Mouse (Mus musculus) megakaryocyte, adult 5-6 weeks (primary cell): ENCODE results near the gene AW011738. TPM values are rescaled to one million over a fixed set of nuclear protein-coding genes. Genes with fewer than 3 reads are reported as not detected.

Source experiments
- ATAC-seq: 2 replicates; pipeline ENCODE4 v1.8.0; 2016; ENCODE audit warnings: mild to moderate bottlenecking, inconsistent platforms; ENCODE audit not compliant: poor library complexity, severe bottlenecking
- total RNA-seq, 2 experiments: library from RNA; stranded (forward) in 1 of 2; stranded (reverse) in 1 of 2; fragments of 153-499, 151-499 nt in 1 of 2; fragments of 221-1000, 200-1000 nt in 1 of 2; gene quantifications; 2 replicates each; pipeline versions ENCODE4 v1.2.3 to v1.2.4; 2015 to 2017

Gene AW011738
- total RNA-seq, 2 experiments from 2014 or later: 0.42 to 0.66 TPM

DNA sequence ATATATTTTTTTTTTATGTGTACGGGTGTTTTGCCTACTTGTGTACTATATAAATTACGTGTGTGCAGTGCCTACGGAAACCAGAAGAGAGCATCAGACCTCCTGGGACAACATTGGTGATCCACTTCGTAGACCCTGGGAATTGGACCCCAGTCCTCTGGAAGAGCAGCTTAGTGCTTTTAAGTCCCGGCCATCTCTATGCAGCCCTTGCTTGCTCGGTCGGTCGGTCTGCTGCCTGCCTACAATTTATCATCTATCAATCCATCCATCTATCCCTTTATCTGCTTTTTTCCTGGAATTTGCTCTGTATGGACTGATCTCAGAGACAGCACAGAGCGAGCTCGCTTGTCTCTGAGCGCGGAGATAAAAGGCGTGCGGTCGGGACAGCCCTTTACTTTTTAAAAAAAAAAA, 32.3 kb downstream of the AW011738 start:
- peak; percentile 2 for ATAC-seq

DNA sequence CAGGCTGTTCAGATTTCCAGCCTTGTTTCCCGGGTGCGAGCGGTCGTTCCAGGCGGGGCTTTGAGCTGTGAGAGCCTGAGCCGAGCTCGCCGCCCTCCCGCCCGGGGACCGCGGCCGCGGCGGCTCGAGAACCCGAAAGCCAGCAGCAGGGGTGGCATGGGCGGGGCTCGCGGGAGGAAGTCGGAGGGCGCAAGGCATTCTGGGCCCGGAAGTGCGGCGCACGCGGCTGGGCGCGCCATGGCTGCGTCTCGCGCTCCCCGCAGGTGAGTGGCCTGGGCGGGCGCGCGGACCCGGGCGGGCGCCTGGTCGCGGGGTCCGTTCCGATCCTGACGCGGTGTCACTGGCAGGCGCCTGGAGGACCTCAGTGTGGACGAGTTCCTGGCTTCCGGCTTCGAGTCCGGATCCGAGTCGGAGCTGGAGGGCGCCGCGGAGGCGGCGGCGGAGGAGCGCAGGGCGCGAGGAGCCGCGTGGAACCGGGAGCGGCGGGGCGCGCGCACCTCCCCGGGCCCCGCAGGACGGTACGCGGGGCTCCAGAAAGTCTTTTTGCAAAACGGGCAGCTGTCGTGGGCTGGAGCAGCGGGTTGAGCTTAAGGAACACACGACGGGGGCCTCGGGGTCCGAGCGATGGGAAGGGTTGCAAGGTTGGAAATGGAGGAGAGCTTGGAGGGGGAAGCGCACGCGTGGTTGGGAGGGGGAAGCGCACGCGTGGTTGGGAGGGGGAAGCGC, 32.9 kb downstream of the AW011738 start, which contains the start of gene Noc2l:
Gene Noc2l, plus strand, starts transcription at position 203 of the 726 bp plus-strand sequence.
- ATAC-seq: peak; percentile 84

DNA sequence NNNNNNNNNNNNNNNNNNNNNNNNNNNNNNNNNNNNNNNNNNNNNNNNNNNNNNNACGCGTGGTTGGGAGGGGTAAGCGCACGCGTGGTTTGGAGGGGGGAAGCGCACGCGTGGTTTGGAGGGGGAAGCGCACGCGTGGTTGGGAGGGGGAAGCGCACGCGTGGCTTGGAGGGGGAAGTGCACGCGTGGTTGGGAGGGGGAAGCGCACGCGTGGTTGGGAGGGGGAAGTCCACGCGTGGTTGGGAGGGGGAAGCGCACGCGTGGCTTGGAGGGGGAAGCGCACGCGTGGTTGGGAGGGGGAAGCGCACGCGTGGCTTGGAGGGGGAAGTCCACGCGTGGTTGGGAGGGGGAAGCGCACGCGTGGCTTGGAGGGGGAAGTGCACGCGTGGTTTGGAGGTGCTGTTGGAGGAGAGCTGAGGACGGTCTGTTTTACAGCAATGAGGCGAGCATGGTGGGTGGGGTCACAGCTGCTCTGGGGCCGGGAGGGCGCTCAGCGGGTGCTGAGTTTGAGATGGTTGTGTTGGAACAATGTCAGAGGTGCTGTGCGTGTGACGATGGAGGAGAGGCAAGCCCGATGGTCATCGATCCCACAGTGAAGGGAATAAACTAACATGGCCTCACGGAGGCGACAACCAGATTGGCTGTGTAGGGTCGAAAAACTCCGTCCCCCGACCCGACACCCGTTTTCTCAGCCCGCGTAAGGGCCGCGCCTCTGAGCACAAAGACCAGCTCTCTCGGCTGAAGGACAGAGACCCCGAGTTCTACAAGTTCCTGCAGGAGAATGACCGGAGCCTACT, 33.7 kb downstream of the AW011738 start:
- peak; percentile 16; the same call in 1 of the 2 replicates for ATAC-seq

DNA sequence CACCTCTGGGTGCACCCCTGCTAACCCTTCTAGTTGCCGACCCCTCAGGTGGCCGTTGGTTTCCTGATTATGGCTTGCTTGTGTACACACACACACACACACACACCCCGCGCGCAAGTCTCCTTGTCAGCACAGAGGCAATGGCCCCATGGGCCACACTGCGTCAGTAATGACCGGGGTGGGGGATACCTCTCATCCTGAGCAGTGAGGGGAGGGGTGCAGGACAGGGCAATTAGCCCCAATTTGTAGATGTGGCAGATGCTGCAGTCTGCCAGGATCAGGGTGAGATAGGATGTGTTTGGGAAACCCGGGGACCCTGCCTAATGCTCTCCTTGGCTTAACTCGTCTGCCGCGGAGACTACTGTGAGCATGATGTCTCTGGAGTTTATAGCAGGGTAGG, 46.5 kb downstream of the AW011738 start:
- no peak for ATAC-seq

DNA sequence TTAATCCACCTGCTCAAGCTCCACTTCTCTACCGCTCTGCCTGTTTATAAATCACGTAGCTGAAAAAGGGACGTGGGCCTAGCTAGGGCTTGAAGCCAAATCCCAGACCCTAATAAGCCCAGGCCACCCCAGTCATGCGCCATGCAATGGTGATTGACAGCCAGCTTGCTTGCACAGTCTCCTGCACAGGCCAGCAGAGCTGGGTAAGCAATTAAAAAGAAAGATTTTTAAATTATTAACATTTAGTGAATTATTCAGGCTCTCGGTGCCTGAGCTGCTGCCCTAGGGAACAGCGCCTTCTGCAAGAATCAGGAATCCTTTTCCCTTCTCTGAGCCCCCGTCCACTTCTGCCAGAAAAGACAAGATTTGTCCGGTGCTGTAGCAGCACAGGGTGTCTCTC, 48.0 kb downstream of the AW011738 start:
- no peak for ATAC-seq

DNA sequence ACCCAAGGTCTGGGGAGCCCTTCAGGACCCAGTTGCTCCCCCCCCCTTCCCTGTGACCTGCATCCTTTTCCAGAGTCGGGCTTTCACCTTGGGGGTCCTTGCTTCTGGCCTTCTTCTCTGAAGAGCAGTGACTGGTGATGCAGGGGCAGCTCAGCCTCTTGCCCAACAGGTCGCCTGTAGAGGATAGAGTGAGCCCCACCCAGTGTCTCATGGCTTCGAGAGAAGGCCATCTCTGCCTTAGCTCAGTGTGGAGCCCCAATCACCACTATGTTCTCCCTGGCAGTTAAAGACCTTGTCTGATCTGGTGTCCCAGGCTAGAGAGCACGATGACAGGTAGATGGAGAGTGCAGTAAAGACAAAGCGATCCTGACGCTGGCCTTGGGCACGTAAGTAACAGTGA, 49.0 kb downstream of the AW011738 start:
- ATAC-seq: no peak

DNA sequence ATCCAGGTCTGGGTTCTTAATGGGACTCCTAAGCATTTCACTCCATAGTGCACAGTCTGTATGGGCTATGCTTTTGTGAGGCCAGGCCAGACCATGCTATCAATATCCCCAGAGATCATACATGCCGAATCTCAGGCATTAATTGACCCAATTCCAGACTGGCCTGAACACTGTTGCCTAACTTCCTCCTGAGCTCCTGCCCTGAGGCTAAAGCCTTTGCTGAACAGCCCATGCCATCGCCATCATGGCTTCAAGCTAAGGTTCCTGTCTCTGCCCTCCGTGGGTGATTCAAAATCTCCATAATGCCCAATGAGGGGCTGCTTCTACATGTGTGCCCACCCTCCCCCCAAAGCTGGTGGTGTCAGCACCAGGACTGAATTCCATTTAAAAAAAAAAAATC, 49.5 kb downstream of the AW011738 start:
- peak; percentile 34 for ATAC-seq

DNA sequence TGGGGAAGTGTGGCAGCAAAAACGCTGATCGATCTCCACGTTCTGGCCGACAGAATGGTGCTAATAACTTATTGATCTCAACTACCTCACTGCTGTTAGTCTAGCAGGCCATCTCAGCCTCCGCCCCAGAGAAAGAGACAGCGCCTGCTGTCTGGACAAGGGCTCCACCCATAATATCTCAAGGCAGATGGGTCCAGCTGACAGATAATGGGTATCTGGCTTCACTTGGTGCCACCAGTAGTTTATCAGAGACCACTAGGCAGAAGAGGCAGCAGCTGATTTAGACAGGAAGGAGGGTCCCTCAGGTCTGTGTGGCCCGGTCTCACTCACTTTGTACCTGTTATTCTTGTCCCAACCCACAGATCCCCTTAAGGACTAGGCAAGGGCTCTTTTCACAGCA, 49.9 kb downstream of the AW011738 start:
- peak; percentile 23; the same call in 1 of the 2 replicates for ATAC-seq

DNA sequence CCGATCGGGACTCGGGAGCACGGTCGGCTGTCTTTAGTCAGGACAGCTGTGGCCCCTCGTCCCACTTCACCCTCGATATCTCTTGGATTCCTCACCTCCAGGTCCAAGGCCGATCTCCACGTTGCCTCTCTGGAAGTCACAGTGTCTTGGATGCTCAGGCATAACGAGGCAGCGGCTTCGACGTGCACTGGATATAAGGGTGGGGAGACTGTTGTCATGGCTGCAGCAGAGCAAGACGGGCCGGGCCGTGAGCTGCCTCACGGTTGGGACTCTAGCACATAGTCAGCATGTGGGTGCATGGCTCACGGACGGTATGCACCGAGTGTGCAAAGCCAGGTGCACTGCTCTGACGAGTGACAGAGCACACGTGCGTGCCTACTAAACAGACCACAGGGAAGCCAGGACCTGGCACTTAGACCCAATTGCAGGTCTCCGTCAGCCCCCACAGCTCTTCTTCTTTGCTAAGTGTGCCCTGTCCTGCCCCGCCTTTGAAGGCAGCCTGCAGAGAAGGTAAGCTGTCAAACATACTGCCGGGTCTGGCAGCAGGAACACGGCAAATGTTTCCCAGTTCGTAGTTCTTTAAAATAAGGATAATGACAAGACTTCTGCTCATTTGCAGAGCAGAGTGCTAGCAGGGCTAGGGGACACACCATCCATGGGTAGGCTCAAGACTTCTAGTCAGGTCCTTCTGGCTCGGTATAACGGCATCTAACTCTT, 51.4 kb downstream of the AW011738 start:
- peak; percentile 33 for ATAC-seq

Other genes with a start within 250 kb of the AW011738 start
- gene C1qtnf12, start 241.0 kb upstream of the AW011738 start, total RNA-seq (2015): 30.3 and 40.1 TPM in 2 replicates
- gene C1qtnf12, start 241.0 kb upstream of the AW011738 start, total RNA-seq (2017): 9.4 and 14.6 TPM in 2 replicates
- gene B3galt6, start 210.7 kb upstream of the AW011738 start, total RNA-seq (2015): 3.5 and 3.6 TPM in 2 replicates
- gene B3galt6, start 210.7 kb upstream of the AW011738 start, total RNA-seq (2017): 3.5 and 4.0 TPM in 2 replicates
- 43.6 and 57.5 TPM in 2 replicates for gene Sdf4, start 210.4 kb upstream of the AW011738 start, total RNA-seq (2015)
- gene Sdf4, start 210.4 kb upstream of the AW011738 start, total RNA-seq (2017): 216 and 221 TPM in 2 replicates
- gene Tnfrsf4, start 189.5 kb upstream of the AW011738 start, total RNA-seq (2015): 1.5 and 2.1 TPM in 2 replicates
- 1.2 and 2.8 TPM in 2 replicates for gene Tnfrsf4, start 189.5 kb upstream of the AW011738 start, total RNA-seq (2017)
- gene Tnfrsf18, start 177.1 kb upstream of the AW011738 start, total RNA-seq (2015): 2.7 and 10.3 TPM in 2 replicates
- gene Tnfrsf18, start 177.1 kb upstream of the AW011738 start, total RNA-seq (2017): 6.0 and 7.2 TPM in 2 replicates
- not detected in 2 replicates for gene Ttll10, start 143.9 kb upstream of the AW011738 start, total RNA-seq (2015)
- not detected in 2 replicates for gene Ttll10, start 143.9 kb upstream of the AW011738 start, total RNA-seq (2017)
- gene 9430015G10Rik, start 93.3 kb upstream of the AW011738 start, total RNA-seq (2015): 11.7 and 15.7 TPM in 2 replicates
- 20.1 and 27.5 TPM in 2 replicates for gene 9430015G10Rik, start 93.3 kb upstream of the AW011738 start, total RNA-seq (2017)
- 0.09 and 0.60 TPM in 2 replicates for gene Rnf223, start 72.8 kb upstream of the AW011738 start, total RNA-seq (2015)
- 0.08 and 0.11 TPM in 2 replicates for gene Rnf223, start 72.8 kb upstream of the AW011738 start, total RNA-seq (2017)
- 2.9 and 4.2 TPM in 2 replicates for gene Agrn, start 5.8 kb upstream of the AW011738 start, total RNA-seq (2015)
- gene Agrn, start 5.8 kb upstream of the AW011738 start, total RNA-seq (2017): 1.8 and 2.9 TPM in 2 replicates
- gene Isg15, start 2.5 kb upstream of the AW011738 start, total RNA-seq (2015): 6.3 and 6.4 TPM in 2 replicates
- gene Isg15, start 2.5 kb upstream of the AW011738 start, total RNA-seq (2017): 5.4 and 7.2 TPM in 2 replicates
- 0.11 TPM in 1 of 2 replicates, not detected in the other for gene Perm1, start 12.6 kb downstream of the AW011738 start, total RNA-seq (2015)
- gene Perm1, start 12.6 kb downstream of the AW011738 start, total RNA-seq (2017): not detected in 2 replicates
- gene Plekhn1, start 31.6 kb downstream of the AW011738 start, total RNA-seq (2015): 8.5 and 10.5 TPM in 2 replicates
- 11.2 and 14.1 TPM in 2 replicates for gene Plekhn1, start 31.6 kb downstream of the AW011738 start, total RNA-seq (2017)
- gene Noc2l, start 32.7 kb downstream of the AW011738 start, total RNA-seq (2015): 23.9 and 25.2 TPM in 2 replicates
- gene Noc2l, start 32.7 kb downstream of the AW011738 start, total RNA-seq (2017): 43.9 and 47.3 TPM in 2 replicates
- gene Samd11, start 52.4 kb downstream of the AW011738 start, total RNA-seq (2015): 0.04 and 0.34 TPM in 2 replicates
- 0.49 TPM in 1 of 2 replicates, not detected in the other for gene Samd11, start 52.4 kb downstream of the AW011738 start, total RNA-seq (2017)
- not detected in 2 replicates for gene Vmn2r-ps159, start 127.8 kb downstream of the AW011738 start, total RNA-seq (2015)
- gene Vmn2r-ps159, start 127.8 kb downstream of the AW011738 start, total RNA-seq (2017): not detected in 2 replicates